Mouse (Mus musculus) kidney, postnatal 14 days (tissue): Measurements from ENCODE around the gene Syvn1.
A peak's percentile ranks its signal among the peaks of the same experiment; 100 is the strongest.
"Not testable (repeated sequence)": the region's sequence is repeated elsewhere in the genome, so short reads cannot be mapped to it uniquely, and the experiment has no call there.

Source experiments
- DNase-seq: peaks from one replicate; pipeline ENCODE4 v3.0.0; 2022; ENCODE audit warnings: mixed read lengths

Gene Syvn1

GRCm38 (mm10) chr19:6042293-6042692, 4.1 kb upstream of the Syvn1 start:
- DNase-seq, result no peak

GRCm38 (mm10) chr19:6044102-6044501, 2.3 kb upstream of the Syvn1 start:
- DNase-seq, result not testable (repeated sequence)

GRCm38 (mm10) chr19:6045366-6046293, 746 bp upstream of the Syvn1 start:
- no peak for DNase-seq

GRCm38 (mm10) chr19:6047154-6047898, 950 bp downstream of the Syvn1 start:
- no peak for DNase-seq

- DNase-seq, result no peak
These were observed 1.5 kb downstream of the Syvn1 start for GRCm38 (mm10) chr19:6047899-6048166.

GRCm38 (mm10) chr19:6048681-6049410, 2.5 kb downstream of the Syvn1 start:
- no peak for DNase-seq

GRCm38 (mm10) chr19:6052516-6052915, 6.1 kb downstream of the Syvn1 start:
- DNase-seq, result no peak

- no peak for DNase-seq
These were observed 7.9 kb downstream of the Syvn1 start for GRCm38 (mm10) chr19:6054296-6054695.

- no peak for DNase-seq
These were observed 10.3 kb downstream of the Syvn1 start for GRCm38 (mm10) chr19:6056696-6057095.

GRCm38 (mm10) chr19:6057313-6058096, 11.1 kb downstream of the Syvn1 start, which contains the start of the genes Mrpl49 and Fau:
TSS of gene Mrpl49 (minus strand) at chr19:6057785.
TSS of gene Fau (plus strand) at chr19:6057844.
- DNase-seq, result peak; percentile 100

- no peak for DNase-seq
These were observed 12.1 kb downstream of the Syvn1 start for GRCm38 (mm10) chr19:6058513-6058912.

GRCm38 (mm10) chr19:6058966-6059365, 12.6 kb downstream of the Syvn1 start:
- DNase-seq, result no peak

- DNase-seq, result peak; percentile 96
These were observed 14.7 kb downstream of the Syvn1 start, which contains the start of gene Znhit2 for GRCm38 (mm10) chr19:6061021-6061533. TSS of gene Znhit2 (plus strand) at chr19:6061192.

GRCm38 (mm10) chr19:6061641-6062302, 15.4 kb downstream of the Syvn1 start:
- peak; percentile 65 for DNase-seq

- no peak for DNase-seq
These were observed 16.0 kb downstream of the Syvn1 start for GRCm38 (mm10) chr19:6062418-6062817.

GRCm38 (mm10) chr19:6063081-6063480, 16.7 kb downstream of the Syvn1 start:
- no peak for DNase-seq

- no peak for DNase-seq
These were observed 20.2 kb downstream of the Syvn1 start for GRCm38 (mm10) chr19:6066571-6066970.

GRCm38 (mm10) chr19:6067011-6067723, 20.8 kb downstream of the Syvn1 start:
- DNase-seq, result peak; percentile 84

GRCm38 (mm10) chr19:6067724-6068415, 21.5 kb downstream of the Syvn1 start, which contains the start of gene Tm7sf2:
TSS of gene Tm7sf2 (minus strand) at chr19:6068373.
- DNase-seq, result peak; percentile 95

- DNase-seq, result no peak
These were observed 22.6 kb downstream of the Syvn1 start for GRCm38 (mm10) chr19:6068951-6069350.
